Mouse (Mus musculus) spleen, postnatal 14 days (tissue): ENCODE results near the gene Dpep2nb.

Experiments used
- DNase-seq, 2 experiments: peaks; one replicate each; pipeline ENCODE4 v3.0.0; 2021 to 2022; ENCODE audit warnings: low spot score in 2 of 2

The Dpep2nb gene

DNA sequence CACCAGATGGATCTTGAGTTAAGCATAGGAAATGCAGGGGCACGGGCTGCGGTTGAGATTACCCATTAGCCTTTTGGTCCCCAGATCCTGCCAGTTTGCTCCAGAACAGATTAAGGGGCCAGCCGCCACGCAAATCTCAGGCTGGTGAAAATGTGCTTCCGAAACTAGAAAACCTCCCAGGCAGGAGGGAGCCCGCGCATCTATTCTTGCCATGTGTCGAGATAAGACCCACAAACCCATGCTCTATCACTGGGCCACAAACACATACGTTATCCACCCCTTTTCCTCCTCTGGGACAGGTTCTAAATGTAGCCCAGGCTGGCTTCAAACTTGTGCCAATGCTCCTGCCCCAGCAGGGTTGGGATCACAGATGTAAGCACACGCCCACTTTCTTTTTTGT is 44.2 kb downstream of the Dpep2nb start:
- DNase-seq: no peak

DNA sequence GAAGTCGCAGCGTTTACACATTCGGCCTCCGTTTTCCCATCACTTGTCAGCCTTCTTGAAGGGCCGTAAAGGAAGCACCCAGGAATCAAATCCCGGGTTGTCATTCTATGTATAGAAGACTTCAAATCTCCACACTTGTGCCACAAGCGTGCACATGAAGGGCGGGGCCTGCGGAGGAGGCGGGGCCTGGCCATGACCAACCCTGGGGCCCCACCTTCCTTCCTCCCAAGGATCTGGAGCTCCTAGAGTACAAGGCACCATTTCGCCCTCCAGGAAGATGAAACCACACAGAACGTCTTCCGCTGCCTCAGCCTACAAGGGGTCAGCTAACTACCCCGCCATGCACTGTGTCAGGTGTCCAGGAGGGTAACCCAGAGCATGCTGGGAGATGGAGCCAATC is 44.7 kb downstream of the Dpep2nb start:
- no peak for DNase-seq

- no peak for DNase-seq
These were observed 46.4 kb downstream of the Dpep2nb start for GRCm38 (mm10) chr8:105959350-105959749.

- DNase-seq: no peak
These were observed 48.0 kb downstream of the Dpep2nb start for GRCm38 (mm10) chr8:105957813-105958212.

- no peak for DNase-seq
These were observed 49.2 kb downstream of the Dpep2nb start for GRCm38 (mm10) chr8:105956556-105956955.

DNA sequence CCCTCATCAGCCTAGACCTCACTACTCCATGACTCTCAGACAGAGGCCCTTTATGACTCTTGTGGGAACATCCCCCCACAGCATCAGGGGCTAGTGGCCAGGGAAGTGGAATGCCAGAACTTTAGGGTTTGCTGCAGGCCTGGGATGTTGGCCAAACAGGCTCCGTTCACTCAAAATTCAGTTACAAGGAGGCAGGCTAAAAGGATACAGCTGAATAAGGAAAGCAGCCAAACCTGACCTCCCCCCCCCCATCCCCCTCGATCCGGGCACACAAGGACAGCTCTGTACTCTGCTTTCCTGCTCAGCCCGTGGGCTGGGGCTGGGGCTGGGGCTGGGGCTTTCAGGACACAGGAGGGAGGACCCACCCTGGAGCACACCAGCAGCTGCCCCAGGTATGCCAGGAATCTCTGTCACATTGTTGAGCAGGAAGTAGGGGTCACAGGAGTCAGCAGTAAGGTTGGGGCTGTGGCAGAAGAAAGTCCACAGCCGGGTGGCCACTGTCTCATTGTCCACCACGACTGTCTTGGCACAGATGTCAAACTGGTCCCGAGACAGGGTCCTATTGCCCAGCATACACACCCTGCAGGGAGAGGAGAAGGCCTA is 54.6 kb downstream of the Dpep2nb start:
- DNase-seq: no peak

GRCm38 (mm10) chr8:105949350-105949749 is 56.4 kb downstream of the Dpep2nb start:
- no peak for DNase-seq
